Mouse (Mus musculus) thymus, adult 18-20 months (tissue): ENCODE data around the gene Sf3b5.
"Not testable (repeated sequence)": the region's sequence is repeated elsewhere in the genome, so short reads cannot be mapped to it uniquely, and the experiment has no call there.

ENCODE experiments used
- DNase-seq, 2 experiments: peaks; one replicate each; pipeline ENCODE4 v3.0.0; 2022; ENCODE audit warnings: mixed read lengths in 2 of 2

Gene Sf3b5

DNA sequence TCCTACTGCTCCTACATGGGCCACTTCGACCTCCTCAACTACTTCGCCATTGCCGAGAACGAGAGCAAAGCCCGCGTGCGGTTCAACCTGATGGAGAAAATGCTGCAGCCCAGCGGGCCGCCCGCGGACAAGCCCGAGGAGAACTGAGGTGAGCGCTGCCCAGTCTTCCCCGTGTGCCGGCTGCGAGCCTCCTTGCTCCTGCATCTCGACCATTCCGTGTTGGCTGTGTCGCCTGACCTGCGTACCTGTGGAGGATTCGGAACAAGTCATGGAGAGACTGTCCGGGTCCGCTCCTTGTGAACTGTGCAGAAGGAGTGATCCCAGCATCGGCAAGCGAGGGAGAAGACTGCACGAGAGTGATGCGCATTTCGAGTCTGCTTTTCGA lies 3.6 kb downstream of the Sf3b5 start:
- DNase-seq = no peak

DNA sequence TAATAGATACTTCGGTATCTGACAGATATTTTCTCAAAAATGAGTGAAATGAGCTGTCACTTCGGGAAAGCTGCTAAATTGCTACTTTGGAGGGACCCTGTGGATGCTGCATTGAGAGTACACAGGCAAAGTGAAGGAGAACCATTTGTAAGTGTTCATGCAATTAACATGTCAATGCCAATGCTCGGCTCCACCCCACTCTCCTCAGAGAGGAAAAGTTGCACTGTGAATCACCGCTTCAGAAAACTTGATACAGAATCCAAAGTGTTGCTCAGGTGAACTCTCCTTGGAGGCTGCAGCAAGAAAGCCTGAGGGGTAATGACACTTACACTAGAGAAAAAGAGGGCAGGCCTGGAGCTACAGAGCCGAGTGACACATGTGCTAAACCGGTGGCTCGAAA lies 8.9 kb downstream of the Sf3b5 start:
- DNase-seq = no peak

DNA sequence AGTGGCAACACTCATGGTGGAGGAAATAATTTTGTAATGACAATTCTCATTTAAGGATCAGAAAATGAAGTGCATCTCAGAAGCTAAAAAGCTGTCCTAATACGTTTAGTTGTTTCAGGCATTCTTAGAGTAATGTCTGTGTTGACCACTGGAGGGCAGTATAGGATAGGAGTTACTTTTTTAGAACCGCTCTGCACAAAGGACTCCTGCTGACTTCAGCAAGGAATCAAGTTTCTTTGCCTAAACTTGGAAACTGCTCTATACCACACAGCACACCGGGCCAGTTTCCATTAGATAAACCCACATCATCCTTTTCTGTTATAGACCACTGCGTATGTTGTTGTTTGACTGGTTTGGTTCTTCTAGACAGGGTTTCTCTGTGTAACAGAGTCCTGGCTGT lies 11.4 kb downstream of the Sf3b5 start:
- no peak for DNase-seq

DNA sequence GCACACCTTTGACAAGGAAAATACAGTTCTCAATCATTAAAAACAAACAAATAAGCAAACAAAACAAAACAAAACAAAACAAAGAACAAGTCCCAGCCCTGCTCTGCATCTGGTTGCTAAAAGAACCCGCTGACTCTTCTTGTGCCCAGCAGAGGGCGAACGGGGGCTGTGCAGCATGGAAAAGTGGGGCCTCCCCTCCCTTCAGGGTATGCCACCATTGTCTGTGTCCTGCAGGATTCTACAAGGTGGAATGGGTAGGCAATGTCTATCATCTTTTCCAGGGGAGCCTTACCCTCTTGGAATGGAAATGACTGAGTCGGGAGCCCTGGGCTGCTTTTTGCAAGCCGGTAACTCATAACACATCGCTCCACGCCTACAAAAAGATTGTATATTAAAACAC lies 13.4 kb downstream of the Sf3b5 start:
- DNase-seq = no peak

DNA sequence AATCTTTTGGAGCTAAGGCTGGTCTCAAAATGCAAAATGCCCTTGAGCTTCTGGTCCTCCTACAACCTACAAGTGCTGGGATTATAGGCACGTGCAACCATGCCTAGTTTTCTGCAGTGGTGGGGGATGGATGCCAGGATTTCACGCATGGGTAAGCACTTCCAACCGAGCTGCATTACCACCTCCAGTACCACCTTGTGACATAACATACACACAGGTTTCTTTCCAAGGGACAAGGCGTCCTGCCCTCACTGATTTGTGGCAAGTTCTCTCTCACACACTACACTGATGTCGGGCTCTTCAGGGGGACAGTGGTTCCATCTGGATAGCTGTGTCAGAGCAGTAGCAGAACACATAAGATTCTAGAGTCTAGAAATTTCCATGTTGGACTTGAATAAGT lies 13.9 kb downstream of the Sf3b5 start:
- DNase-seq = no peak

DNA sequence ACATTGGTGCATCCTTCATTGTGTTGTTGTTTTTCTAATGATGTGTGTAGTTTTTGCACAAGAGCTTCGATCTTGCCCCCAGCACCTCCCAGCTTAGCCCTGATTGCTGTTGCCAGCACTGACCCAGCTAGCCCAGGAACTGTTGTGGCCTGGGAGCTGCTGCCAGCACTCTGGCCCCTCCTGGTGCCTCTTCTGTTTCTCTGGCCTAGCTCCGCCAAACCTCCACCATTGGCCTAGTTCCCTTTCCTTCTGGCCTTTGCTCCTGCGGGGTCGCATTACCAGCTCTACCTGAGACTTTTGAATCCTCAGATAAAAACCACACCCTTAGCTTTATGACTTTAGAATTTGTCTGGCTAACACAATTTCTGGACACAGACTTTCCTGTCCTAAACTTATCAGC lies 17.0 kb downstream of the Sf3b5 start:
- DNase-seq = no peak

DNA sequence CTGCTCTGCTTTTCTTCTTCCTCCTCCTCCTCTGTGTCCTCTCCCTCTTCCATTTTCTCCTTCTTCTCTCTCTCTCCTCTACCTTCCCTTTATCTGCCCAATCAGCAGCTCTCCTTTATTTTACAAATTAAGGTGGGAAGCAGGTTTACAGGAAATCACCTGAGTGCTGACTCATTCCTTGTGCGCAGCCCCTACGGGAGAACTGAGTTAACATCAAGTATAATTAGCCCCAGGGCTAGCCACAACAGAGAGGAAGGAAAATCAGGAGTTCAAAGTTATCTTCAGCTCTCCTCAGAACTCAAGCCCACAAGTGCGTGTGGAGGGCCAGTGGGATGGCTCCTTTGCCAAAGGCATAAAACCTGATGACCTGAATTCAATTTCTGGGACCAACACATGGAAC lies 18.8 kb downstream of the Sf3b5 start:
- not testable (repeated sequence) for DNase-seq

DNA sequence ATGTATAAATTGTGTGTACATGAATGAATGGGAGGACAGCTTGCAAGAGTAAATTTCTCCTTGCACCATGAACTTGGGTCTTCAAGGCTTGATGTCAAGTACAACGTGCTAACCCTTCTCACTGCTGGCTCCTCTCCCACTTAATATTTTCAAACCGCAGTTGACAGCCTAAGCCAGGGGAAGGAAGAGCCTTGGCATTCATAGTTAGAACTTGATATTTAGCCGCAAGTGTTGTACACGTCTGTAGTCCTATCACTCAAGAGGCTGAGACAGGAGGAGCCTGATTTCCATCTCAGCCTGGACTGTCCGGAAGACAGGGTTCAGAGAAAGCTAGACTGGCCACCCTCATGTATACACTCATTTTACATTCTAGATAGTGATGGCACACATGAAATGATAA lies 22.6 kb downstream of the Sf3b5 start:
- no peak for DNase-seq

DNA sequence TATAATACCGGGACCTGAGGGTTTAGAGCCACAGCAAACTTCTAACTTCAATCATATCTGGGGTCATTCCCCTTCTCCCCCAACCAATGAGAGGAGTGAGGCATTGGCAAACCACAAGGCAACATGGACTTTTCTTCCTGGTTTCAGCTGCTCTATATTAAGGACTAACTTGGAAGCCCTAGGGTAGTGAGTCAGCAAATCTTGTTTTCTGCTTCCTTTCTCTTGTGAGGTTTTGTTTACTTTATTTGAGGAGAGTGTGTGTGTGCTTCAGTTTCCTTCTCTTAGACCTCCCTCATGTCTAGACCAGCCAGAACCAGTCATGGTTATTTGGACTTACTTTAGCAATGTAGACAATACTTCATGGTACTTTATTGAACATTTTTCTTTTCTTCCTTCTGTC lies 23.1 kb downstream of the Sf3b5 start:
- no peak for DNase-seq

DNA sequence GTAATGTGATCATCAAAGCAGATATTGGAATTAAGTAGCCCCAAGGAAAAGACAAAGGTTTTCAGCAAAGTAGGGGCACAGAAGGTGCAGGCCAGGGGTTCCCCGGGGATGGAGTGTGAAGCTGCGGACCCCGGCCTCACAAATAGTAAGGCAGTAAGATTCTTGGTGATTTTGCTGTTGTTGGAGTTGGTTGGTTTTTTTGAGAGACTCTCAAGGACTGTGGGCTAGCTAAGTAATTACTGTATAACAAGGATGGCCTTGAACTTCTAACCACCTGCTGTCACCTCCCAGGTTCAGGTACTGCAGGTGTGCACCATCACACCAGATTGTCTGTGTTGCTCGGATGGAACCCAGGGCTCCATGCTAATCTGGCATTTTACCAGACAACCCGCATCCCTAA lies 24.3 kb downstream of the Sf3b5 start:
- DNase-seq = no peak

DNA sequence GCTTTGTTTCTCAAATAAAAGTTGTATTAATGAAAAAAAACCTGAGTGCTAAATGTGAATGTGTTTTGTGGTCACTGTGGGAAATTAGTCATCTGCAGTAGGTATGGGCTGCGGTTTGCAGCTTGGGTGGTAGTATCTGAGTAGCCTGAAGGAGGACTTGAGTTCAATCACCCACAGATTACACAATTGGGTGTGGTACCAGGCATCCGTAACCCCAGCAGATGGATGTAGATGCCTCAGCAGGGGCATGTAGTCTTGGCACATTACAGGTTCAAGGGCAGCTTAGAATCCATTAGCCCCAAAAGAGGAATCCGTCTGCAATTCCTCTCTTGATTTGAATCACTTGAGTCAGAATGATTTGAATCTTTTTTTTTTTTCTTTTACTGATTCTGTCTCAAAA lies 30.1 kb downstream of the Sf3b5 start:
- DNase-seq = no peak

DNA sequence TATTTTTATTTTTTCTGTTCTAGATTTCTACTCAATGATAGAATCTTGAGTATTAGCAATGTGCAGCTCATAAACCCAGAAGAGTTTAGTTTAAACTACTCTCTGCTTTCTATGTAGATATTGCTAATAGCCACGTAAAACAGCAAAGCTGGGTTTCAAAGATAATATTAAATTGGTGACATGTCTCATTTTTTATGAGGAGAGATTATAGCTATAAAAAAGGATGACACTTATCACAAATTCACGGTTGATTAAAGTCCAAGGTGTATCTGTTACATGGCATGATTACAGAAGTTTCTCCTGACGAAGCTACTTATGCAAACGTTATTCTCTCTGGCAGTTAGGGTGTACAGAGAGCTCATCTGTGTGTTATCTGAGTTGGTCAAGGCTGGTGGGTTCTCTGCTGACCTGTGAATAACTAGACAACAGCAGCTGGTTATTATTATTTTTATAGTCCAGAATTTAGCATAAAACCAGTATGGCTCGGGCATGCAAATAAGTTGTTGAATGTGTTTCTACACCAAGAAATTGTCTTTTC lies 34.6 kb downstream of the Sf3b5 start:
- no peak for DNase-seq

DNA sequence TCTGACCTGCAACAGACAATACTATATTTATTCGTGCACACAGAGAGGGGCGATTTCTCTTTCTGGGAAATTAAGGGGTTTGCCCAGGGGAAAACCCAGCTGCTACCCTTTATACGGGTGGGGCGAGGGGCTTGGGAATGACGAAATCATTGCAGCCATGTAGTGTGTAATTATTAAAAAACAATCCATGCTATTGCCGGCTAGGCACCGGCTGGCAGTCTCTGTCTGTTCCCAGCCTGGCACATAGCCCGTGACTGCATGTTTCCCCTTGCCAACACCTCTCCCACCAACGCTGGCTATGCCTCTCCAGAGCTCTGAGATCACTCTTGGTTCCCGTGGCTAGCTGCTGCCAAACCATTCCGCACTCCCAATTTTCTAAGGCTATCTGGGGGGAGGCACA lies 39.5 kb downstream of the Sf3b5 start:
- no peak for DNase-seq

DNA sequence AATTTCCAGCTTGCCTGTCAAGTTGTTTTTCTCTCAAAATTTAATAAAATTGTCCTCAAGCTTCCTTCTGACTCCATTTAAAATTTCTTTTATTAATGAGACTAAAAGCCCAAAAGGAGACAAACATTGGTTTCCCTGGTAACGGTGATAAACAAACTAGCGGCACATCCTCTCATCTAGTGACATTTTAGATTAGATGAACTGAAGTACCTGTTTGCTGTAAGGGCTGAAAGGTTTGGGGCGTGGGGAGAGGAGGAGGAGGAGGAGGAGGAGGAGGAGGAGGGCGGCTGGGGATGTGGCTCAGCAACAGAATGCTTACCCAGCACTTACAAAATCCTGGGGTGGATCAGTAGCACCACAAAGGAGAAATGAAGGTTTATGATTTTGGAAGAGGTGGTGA lies 42.7 kb downstream of the Sf3b5 start:
- DNase-seq = no peak

DNA sequence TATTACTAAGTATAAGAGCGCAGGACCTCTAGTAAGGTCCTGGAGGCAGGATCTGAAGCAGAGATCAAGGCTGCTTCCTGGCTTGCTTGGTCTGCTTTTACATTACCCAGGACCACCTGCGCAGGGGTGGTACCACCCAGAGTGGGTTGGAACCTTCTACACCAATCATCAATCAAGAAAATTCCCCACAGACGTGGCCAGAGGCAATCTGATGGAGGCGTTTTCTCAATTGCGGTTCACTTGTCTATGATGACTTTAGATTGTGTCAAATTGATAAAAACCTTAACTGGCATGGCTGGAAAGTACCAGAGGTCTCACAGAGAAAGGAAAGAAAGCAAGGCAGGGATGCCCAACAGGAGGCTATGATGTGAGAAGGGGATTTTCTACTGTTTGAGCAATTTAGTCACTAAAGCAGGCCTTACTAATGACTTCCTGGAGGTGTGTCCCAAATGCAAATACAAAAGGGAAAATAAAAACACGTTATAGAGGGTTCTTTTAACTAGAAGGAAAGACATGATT lies 51.8 kb downstream of the Sf3b5 start:
- DNase-seq = no peak
